Mouse (Mus musculus): ENCODE data around the gene Thumpd2. TPM values are rescaled to one million over a fixed set of nuclear protein-coding genes. Genes with fewer than 3 reads are reported as not detected.

Thumpd2 gene
- polyA plus RNA-seq, 1 experiment = 2.8 TPM

DNA sequence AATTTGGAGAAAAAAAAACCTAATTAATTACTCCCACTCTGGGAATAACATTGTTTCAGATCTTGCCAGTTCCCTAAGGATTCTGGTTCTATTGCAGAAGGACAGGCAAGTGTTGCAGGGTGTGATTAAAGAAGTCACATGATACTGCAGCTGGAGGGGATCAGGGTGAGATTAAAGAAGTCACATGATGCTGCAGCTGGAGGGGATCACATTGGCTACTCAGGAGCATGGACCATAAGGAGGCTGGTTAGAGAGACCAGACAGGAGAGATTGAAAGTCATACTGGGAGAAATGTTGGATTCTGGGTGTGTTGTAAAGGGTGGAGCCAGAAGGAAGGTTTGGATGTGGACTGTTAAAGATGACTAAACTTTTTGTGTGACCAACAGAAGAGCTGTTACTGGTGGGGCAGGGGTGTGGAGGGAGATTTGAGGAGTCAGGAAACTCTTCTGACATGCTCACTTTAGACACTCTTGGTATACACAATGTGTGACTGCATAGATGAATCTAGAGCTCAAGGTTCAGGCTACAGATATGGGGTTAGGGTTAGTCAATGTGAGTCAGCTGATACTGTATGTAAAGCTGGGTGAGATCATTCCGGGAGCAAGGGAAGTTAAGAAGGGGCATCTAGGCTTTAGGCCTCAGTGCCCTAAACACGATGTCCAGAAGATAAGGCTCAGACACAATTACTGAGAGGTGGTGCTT lies 26.0 kb downstream of the Thumpd2 start:
- Histone ChIP-seq H3K4me3 (ENCODE audit: insufficient read depth, low read length) (no peak overlapping the region), H3K27ac (ENCODE audit: insufficient read depth, low read depth, low read length) (no peak overlapping the region), H3K4me1 (ENCODE audit: control insufficient read depth, insufficient read depth, low read length) (peaks cover 15% of the 10 kb centered on the region)
- TF ChIP-seq CTCF (IDR thresholded peaks at IDR 0.05; ENCODE audit: low read depth, low read length) (no peak), POLR2A (IDR thresholded peaks at IDR 0.05; ENCODE audit: borderline replicate concordance, low read depth, low read length) (no peak)

DNA sequence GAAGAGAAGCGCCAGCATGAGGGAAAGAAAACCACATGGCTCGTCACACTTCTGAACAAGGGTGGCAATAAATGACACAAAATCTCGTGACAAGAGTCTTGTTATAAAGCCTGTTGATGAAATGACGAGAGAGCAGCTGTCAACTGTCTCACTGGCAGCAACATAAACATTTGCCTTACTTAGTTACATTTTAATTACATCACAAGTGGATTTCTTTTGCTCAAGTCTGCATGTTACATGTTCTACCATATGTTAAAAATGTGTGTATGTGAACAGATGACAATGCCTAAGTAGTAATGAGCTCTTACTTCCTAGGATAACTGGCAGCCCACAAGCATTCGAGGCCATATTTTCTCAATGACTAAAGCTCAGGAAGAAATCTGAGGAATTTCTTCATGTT lies 29.5 kb downstream of the Thumpd2 start:
- Histone ChIP-seq H3K4me1 (ENCODE audit: control insufficient read depth, insufficient read depth, low read length) (peaks cover 8% of the 10 kb centered on the region), H3K27ac (ENCODE audit: insufficient read depth, low read depth, low read length) (no peak overlapping the region), H3K4me3 (ENCODE audit: insufficient read depth, low read length) (no peak overlapping the region)
- no peak for TF ChIP-seq CTCF (IDR thresholded peaks at IDR 0.05; ENCODE audit: low read depth, low read length)
- no peak for TF ChIP-seq POLR2A (IDR thresholded peaks at IDR 0.05; ENCODE audit: borderline replicate concordance, low read depth, low read length)

GRCm38 (mm10) chr17:81032957-81033356 lies 31.9 kb downstream of the Thumpd2 start:
- Histone ChIP-seq H3K4me3 (ENCODE audit: insufficient read depth, low read length) (no peak overlapping the region), H3K4me1 (ENCODE audit: control insufficient read depth, insufficient read depth, low read length) (peaks cover 6% of the 10 kb centered on the region), H3K27ac (ENCODE audit: insufficient read depth, low read depth, low read length) (no peak overlapping the region)
- no peak for TF ChIP-seq CTCF (IDR thresholded peaks at IDR 0.05; ENCODE audit: low read depth, low read length)
- TF ChIP-seq POLR2A (IDR thresholded peaks at IDR 0.05; ENCODE audit: borderline replicate concordance, low read depth, low read length) = no peak

DNA sequence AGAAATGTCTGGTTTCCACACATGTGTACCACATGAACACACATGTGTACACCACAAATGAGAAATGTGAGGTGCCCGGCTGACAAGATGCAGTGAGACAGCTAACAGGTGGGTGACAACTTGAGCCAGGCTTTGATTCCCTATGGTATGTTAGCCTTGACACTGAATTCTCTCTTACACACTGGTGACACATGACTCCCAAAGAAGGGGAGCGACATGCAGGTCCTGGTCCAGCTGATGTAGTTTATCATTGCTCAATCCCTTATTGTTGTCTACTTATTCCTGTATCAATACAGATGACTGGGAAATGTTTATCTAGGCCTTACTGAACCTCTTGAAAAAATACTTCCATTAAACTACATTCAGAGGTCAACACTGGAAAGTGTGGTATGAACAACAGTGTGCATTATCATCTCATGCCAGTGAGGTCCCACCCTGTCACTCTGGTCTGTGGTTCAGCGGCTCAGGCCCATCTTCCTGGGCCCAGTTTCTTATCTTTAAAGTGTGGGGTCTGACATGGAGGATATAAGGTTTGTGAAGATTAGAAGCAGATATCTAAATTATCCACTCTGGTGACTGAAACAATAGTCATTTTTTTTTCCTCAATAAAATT lies 32.9 kb downstream of the Thumpd2 start:
- H3K4me3 ChIP-seq (ENCODE audit: insufficient read depth, low read length) = no peak overlapping the region
- H3K27ac ChIP-seq (ENCODE audit: insufficient read depth, low read depth, low read length) = no peak overlapping the region
- TF ChIP-seq CTCF (IDR thresholded peaks at IDR 0.05; ENCODE audit: low read depth, low read length) = no peak
- no peak for TF ChIP-seq POLR2A (IDR thresholded peaks at IDR 0.05; ENCODE audit: borderline replicate concordance, low read depth, low read length)
- peaks cover 12% of the 10 kb centered on the region for H3K4me1 ChIP-seq (ENCODE audit: control insufficient read depth, insufficient read depth, low read length)

DNA sequence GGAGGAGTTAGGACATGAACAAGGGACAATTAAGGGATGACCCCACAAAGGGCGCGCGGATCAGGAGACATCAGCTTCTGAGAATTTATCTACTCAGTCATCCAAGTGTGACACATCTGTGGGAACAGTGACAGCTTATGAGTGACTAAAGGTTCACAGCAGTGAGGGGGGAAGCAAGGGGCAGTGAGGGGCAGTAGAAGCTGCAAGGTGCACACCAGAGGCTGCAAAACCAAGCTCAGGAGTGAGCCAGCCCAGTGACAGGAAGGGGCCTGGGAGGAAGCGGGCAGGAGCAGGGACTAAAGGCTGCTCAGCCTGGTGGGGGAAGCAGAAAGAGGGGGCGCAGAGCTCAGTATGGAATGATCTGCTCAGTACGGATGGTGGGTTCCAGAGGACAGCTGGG lies 37.6 kb downstream of the Thumpd2 start:
- Histone ChIP-seq H3K4me1 (ENCODE audit: control insufficient read depth, insufficient read depth, low read length) (peaks cover 18% of the 10 kb centered on the region), H3K4me3 (ENCODE audit: insufficient read depth, low read length) (no peak overlapping the region), H3K27ac (ENCODE audit: insufficient read depth, low read depth, low read length) (no peak overlapping the region)
- TF ChIP-seq POLR2A (IDR thresholded peaks at IDR 0.05; ENCODE audit: borderline replicate concordance, low read depth, low read length) (no peak), CTCF (IDR thresholded peaks at IDR 0.05; ENCODE audit: low read depth, low read length) (no peak)

- no peak for TF ChIP-seq CTCF (IDR thresholded peaks at IDR 0.05; ENCODE audit: low read depth, low read length)
- TF ChIP-seq POLR2A (IDR thresholded peaks at IDR 0.05; ENCODE audit: borderline replicate concordance, low read depth, low read length) = no peak
- Histone ChIP-seq H3K4me1 (ENCODE audit: control insufficient read depth, insufficient read depth, low read length) (peaks cover 11% of the 10 kb centered on the region), H3K27ac (ENCODE audit: insufficient read depth, low read depth, low read length) (no peak overlapping the region), H3K4me3 (ENCODE audit: insufficient read depth, low read length) (no peak overlapping the region)
These were observed 47.8 kb downstream of the Thumpd2 start for GRCm38 (mm10) chr17:81017132-81017531.

- Histone ChIP-seq H3K4me3 (ENCODE audit: insufficient read depth, low read length) (no peak overlapping the region), H3K4me1 (ENCODE audit: control insufficient read depth, insufficient read depth, low read length) (peaks cover 11% of the 10 kb centered on the region), H3K27ac (ENCODE audit: insufficient read depth, low read depth, low read length) (peak overlapping the region; percentile 41)
- TF ChIP-seq POLR2A (IDR thresholded peaks at IDR 0.05; ENCODE audit: borderline replicate concordance, low read depth, low read length) (no peak), CTCF (IDR thresholded peaks at IDR 0.05; ENCODE audit: low read depth, low read length) (no peak)
These were observed 49.0 kb downstream of the Thumpd2 start for GRCm38 (mm10) chr17:81015814-81016447.

DNA sequence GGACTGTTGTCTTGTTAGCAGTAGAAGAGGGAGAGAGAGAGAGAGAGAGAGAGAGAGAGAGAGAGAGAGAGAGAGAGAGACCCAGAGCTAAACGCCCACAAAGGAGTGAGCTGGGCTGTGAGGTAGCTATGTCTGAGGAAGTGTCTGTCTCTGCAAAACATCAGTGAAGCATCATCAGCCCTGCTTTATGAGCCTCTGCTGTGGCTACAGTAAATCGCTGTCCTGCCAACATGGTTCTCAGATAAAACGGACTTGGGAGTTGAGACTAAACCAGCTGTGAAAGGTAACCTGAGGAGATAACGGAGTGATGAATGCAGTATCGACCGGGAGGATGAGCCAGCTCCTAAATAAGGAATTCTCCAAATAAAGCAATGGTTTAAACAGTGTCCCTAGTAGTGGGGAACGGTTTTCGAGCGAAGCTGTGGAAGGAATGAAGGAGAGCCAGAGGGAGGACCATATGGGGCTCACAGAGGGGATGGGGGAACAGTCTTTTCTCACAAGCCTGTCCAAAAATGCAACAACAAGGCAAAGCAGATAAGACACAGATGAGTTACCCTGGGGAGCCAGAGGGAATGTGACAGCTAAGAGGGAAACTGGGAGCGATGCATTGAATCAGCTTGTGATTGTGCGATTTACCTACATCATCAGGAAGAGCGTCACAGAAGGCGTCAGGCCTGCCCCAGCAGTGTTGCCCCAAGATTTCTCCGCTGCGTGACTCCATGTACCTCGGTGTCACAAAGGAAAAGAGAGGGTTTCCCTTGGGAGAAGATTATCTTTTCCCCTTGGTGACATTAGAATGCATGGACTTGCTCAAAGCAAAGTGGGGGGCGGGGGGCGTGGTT lies 53.8 kb downstream of the Thumpd2 start:
- no peak overlapping the region for H3K4me3 ChIP-seq (ENCODE audit: insufficient read depth, low read length)
- no peak overlapping the region for H3K27ac ChIP-seq (ENCODE audit: insufficient read depth, low read depth, low read length)
- TF ChIP-seq POLR2A (IDR thresholded peaks at IDR 0.05; ENCODE audit: borderline replicate concordance, low read depth, low read length) (no peak), CTCF (IDR thresholded peaks at IDR 0.05; ENCODE audit: low read depth, low read length) (no peak)
- peaks cover 3% of the 10 kb centered on the region for H3K4me1 ChIP-seq (ENCODE audit: control insufficient read depth, insufficient read depth, low read length)

DNA sequence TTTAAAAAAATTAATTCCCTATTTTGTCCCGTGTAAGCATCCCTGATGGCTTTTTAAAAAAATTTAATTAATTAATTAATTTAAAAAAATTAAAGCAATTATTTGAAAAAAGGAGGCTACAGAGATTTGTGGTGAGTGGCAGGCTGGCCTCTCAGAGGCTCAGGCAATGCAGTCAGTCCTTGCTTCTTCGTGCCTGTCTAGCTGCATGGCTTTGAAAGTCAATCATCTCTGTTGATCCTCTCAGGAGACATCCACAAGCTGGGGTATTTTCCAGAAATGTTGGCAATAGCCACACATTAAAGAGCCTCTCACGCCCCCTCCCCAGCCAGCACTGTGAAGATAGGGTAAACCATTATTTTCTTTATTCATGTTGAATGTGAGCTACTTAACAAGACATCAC lies 54.7 kb downstream of the Thumpd2 start:
- Histone ChIP-seq H3K4me3 (ENCODE audit: insufficient read depth, low read length) (no peak overlapping the region), H3K27ac (ENCODE audit: insufficient read depth, low read depth, low read length) (no peak overlapping the region), H3K4me1 (ENCODE audit: control insufficient read depth, insufficient read depth, low read length) (peaks cover 7% of the 10 kb centered on the region)
- no peak for TF ChIP-seq CTCF (IDR thresholded peaks at IDR 0.05; ENCODE audit: low read depth, low read length)
- TF ChIP-seq POLR2A (IDR thresholded peaks at IDR 0.05; ENCODE audit: borderline replicate concordance, low read depth, low read length) = no peak
